Mouse (Mus musculus) heart, postnatal 0 days (tissue): ENCODE measurements around the gene Tbxas1.

Experiments
- CTCF ChIP-seq: IDR thresholded peaks from 2 replicates; pipeline ENCODE4 v1.5.1; 2016; ENCODE audit warnings: antibody characterized with exemption, control low read depth, low read depth
- EP300 ChIP-seq: IDR thresholded peaks from 2 replicates; pipeline ENCODE4 v1.6.1; 2016; ENCODE audit warnings: antibody characterized with exemption, low read depth

DNA sequence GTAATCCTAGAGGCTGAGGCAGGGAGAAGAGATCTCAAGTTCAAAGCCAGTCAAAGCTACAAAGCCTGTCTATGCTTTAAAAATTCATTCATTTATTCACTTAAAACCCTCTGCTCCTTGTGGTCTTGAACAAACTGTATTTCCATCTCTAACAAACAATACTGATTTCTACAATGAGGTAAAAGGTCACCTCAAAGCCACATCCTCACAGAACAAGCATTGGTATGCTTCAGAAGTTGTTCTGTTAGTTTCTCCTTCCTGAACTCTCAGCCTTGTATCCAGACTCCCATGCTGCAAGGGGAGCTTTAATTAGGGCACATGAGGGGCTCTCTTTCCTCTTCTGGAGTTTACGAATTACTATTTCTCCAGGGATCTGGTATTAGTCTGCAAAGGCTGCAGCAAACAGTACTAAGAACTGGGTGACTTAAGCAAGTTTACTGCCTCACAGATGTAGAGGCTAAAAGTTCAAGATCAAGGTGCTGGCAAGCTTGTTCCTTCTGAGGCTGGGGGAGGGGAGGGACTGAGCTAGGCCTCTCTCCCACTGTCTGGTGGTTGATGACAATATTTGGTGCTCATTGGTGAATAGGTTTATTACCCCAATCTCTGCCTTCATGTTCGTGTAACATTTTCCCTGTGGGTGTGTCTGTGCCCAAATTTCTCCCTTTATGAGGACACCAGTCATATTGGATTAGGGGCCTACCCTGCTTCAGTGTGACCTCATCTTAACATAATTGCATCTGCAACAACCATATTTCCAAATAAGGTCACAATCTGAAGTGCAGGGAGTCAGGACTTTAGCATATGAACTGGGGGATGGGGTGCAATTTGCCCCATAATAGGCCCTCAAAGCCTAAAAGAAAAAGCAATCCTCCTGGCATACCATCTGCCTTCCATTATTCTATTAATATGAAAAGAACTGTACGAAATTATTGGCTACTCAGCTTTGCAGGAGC is 27.0 kb upstream of the Tbxas1 start:
- TF ChIP-seq EP300, result no peak
- TF ChIP-seq CTCF, result no peak
